Mouse (Mus musculus) urinary bladder, postnatal 0 days (tissue): ENCODE results near the gene Rgs21. TPM values are rescaled to one million over a fixed set of nuclear protein-coding genes. Genes with fewer than 3 reads are reported as not detected.

Source experiments
- polyA plus RNA-seq: library from polyadenylated mRNA; unstranded; fragments of >200 nt; fragmentation: Nextera tagmentation; extraction: Ambion mirVana; gene quantifications from 2 replicates; pipeline ENCODE4 v1.2.1, GENCODE M21; 2015

Rgs21 gene
- polyA plus RNA-seq = not detected in 2 replicates

GRCm38 (mm10) chr1:144567567-144567966, at the start of gene Rgs21:
Gene Rgs21 (minus strand): TSS chr1:144567667.

Other genes starting within 250 kb of the Rgs21 start
- 1.3 and 1.5 TPM in 2 replicates for gene Rgs18, start 207.8 kb upstream of the Rgs21 start, polyA plus RNA-seq